Mouse (Mus musculus): ENCODE measurements around the gene Kcnmb4. TPM values are rescaled to one million over a fixed set of nuclear protein-coding genes. Genes with fewer than 3 reads are reported as not detected.

Kcnmb4 gene
- 1 to 10 TPM; 3.0 to 4.5 TPM for total RNA-seq (2021)
- long read RNA-seq, experiment 1, partial matches to known transcripts, result 0 of 5 reads
- long read RNA-seq, experiment 1, other reads (novel, unspliced or antisense), result 2 of 5 reads
- long read RNA-seq, experiment 2, partial matches to known transcripts, result 0 of 2 reads
- long read RNA-seq, experiment 2, other reads (novel, unspliced or antisense), result 0 of 2 reads

DNA sequence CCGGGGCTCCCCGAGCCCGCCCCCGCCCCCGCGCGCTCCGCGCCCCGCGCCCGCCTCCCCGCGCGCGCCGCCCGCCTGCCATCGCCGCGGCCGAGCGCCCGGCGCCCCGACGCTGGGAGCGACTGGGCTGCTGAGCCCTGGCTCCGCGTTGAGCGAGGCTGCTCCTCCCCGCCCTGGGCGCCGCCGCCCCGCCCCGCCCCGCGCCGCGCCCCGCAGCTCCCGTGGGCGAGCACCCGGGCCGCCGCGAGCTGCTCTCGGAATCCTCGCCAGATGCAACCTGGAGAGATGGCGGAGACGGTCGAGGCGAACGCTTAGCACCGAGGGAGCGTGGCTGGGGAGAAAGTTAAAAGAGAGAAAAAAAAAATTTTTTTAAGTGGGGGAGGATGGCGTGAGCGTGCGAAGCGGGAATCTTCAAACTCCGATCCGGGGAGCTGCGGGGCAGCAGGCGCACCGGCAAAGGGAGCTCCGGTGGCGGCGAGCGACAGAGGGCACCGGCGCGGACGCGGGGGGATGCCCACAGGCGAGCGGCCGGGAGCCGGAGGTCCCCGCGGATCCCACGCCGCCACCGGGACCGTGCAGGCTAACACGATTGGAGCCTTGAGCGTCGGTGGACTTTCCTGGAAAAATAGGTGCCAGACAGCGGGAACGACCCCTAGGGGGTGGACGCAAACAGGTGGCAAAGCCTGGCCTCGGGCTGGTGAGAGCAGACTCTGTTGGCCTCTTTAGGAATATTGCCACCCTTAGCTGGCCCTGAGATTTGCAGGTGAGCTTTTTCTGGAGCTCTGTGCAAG, at the start of gene Kcnmb4:
Gene Kcnmb4, minus strand, starts transcription at position 120 of the 791 bp plus-strand sequence.
- DNase-seq (ENCODE audit: low spot score in 2 of 2), result peak in 1 of 2 experiments; percentile 30

DNA sequence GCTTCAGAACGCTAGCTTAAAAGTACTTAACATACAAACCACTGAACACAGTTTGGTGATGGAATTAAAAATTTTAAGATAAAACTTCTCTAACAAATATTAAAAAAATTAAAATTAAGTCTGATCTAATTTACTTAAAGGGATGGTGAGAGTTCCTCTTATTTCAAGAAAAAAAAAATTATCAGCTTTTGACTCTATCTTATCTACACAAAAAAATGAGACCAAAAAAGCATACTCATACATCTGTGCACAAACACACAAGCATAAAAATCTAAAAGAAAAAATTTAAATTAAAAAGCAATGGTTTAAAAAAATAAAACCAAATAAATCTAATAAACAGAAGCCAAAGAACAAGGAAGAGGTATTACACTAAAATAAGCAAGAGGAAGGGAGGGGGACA, 45.9 kb upstream of the Kcnmb4 start:
- no peak for DNase-seq (ENCODE audit: low spot score in 2 of 2)

DNA sequence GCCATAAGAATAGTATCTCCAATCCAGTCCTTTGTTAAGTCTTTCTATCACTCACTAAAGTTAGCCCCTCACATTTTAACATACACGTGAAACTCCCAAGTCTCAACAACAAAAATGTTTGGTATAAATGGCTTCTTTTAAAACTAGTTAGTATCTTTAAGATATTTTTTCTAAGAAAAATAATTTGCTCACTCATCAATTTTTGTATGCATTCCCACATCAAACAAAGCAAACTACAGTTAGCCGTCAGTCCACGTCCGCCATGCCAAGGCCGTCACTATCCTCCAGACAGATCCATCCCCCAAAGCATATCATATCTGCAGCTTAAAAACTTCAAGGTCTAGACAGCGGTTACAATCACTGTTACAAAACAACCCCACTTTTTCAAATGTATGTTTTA, 41.9 kb upstream of the Kcnmb4 start:
- DNase-seq (ENCODE audit: low spot score in 2 of 2), result no peak

DNA sequence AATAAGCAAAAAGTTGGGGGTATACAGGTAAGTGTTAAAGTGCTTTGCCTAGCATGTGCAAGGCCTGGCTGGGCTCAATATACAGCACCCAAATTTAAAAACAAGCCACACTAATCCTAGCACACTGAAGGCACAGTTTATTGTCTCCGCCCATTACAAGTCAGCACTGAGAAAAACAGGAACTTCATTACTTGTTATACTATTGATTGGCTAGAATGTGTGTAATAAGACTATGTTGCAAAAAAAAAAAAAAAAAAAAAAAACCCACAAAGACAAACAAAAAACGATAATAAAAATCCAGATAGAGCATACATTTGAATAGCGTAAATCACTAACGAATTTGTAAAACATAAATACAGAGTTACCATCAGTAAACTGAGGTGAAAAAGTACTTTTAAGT, 41.5 kb upstream of the Kcnmb4 start:
- DNase-seq (ENCODE audit: low spot score in 2 of 2), result no peak

GRCm38 (mm10) chr10:116513254-116513635, 39.6 kb upstream of the Kcnmb4 start:
- no peak for DNase-seq (ENCODE audit: low spot score in 2 of 2)

DNA sequence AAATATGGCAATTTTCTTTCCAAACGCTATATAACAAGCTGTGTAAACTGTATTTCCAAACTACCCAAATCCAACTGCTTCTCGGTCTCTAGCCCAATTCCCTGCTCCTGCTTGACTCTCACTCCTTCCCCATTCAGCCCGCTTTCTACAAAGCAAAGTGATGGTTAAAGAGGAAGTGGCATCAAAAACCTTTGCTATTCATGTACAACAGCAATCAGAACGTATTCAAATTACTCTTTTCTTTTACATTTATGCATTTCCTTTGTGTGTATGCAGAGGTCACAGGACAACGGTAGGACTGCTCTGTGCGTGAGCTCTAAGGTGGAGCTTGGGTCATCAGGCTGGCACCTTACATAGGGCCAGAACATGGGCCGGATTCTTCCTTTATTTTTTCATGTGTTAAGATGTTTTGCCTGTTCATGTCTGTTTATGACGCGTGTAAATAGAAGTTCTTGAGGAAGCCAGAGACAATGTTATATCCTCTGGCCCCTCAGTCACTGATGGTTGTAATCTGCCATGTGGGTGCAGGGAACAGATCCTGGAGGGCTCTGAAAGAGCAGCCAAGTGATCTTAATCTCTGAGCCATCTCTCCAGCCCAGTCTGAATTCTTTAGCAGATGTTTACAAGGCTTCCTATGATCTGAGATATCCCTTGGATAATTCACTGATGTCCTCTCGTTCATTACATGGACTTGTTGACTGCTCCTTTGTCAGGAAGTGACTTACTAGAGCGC, 39.0 kb upstream of the Kcnmb4 start:
- no peak for DNase-seq (ENCODE audit: low spot score in 2 of 2)

GRCm38 (mm10) chr10:116505303-116506014, 31.8 kb upstream of the Kcnmb4 start:
- DNase-seq (ENCODE audit: low spot score in 2 of 2), result no peak

DNA sequence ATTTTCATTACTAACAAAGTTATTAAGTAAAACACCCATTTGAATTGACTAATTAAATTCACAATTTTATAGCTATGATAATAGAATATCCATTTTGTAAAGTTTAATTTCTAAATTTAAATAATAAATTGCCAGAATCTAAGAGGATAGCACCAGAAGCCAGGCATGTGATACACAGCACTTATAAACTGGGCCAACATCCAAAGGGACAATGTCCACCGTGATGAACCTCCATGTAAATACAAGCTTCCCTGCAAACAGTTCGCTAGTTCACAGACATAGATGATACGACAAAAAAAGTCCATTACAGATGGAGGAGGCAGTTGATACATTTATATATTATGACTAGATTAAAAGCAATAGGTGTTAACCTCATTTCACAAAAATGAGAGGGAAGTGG, 19.1 kb upstream of the Kcnmb4 start:
- no peak for DNase-seq (ENCODE audit: low spot score in 2 of 2)

GRCm38 (mm10) chr10:116486895-116487747, 13.4 kb upstream of the Kcnmb4 start:
- no peak for DNase-seq (ENCODE audit: low spot score in 2 of 2)

DNA sequence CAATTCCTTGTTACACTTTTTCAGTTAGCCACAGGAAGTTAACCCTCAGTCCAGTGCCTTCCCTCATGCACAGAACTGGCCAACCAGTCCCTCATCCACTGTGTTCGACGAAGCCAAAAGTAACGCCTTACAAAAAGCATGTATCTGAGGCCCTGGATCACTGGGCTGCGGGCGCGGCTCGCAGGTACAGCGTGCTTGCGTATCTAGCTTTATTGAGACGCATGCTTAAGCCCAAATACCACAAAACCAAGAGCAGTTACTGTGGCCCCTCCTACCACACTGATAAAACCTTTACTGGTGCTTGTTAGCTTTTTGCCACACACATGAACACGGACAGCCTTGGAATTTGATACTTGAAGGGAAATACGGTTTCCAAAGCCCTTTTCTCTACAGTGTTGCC, 8.2 kb upstream of the Kcnmb4 start:
- DNase-seq (ENCODE audit: low spot score in 2 of 2), result no peak

DNA sequence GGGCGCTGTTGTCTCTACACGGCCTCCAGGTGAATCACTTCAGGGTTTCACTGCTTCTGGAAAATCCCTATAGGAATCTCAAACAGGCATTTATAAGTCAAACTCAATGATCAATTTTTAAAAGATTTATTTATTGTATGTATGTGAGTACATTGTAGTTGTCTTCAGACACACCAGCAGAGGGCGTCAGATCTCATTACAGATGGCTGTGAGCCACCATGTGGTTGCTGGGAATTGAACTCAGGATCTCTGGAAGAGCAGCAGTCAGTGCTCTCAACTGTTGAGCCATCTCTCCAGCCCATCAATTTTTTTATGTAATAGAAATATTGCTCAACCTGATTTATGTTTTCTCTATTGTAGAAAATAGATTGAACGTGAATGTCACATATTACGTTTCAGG, 7.3 kb upstream of the Kcnmb4 start:
- no peak for DNase-seq (ENCODE audit: low spot score in 2 of 2)

GRCm38 (mm10) chr10:116476559-116476958, 2.9 kb upstream of the Kcnmb4 start:
- DNase-seq (ENCODE audit: low spot score in 2 of 2), result no peak

DNA sequence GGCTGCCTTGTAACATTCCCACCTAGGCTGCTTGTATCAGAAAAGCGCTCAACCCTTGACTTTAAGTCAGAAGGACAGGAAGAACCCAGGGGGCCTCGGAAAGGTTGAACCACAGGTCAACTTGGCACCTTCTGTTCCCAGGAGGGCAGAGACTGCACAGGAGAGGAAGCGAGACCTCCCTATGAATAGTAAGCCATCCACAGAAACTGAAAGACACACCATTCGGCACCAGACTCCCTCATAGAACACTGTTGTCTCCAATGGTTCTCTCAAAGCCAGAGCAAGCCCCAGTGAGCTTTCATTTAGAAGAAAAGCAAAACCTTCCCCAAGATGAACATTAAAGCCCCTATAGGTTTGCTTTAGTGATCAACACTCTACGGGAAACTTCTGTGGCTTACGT, 2.0 kb upstream of the Kcnmb4 start:
- no peak for DNase-seq (ENCODE audit: low spot score in 2 of 2)

DNA sequence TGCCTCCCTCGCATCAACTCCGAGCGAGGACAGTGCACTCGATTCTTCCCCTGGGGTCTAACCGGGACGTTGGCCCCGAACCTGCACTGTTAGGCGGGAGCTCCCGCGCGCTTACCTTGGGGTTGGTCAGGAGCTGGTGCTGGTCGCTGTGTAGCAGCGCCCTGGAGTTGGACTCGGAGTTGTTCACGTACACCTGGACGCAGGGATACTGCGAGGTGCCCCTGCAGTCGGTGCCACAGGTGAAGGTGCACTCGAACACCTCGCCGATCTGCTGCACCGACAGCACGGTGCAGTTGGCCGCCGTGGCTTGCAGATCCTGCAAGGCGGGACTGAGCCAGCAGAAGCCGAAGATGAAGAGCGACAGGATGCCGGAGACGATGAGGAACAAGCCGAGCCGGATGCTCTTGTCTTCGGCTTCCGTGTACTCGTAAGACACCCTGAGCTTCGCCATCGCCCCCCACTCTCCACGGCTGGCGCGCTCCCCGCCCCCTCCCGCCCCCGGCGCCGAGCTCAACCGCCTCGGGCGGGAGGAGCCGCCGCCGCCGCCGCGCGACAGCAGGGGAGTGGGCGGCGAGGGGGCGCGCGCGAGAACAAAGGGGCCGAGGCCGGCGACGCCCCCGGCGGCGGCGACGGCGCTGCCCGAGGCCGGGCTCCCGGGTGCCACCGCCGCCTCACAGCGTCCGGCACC, 463 bp downstream of the Kcnmb4 start:
- no peak for DNase-seq (ENCODE audit: low spot score in 2 of 2)

- no peak for DNase-seq (ENCODE audit: low spot score in 2 of 2)
Measured at GRCm38 (mm10) chr10:116472579-116472978, 1.1 kb downstream of the Kcnmb4 start.

DNA sequence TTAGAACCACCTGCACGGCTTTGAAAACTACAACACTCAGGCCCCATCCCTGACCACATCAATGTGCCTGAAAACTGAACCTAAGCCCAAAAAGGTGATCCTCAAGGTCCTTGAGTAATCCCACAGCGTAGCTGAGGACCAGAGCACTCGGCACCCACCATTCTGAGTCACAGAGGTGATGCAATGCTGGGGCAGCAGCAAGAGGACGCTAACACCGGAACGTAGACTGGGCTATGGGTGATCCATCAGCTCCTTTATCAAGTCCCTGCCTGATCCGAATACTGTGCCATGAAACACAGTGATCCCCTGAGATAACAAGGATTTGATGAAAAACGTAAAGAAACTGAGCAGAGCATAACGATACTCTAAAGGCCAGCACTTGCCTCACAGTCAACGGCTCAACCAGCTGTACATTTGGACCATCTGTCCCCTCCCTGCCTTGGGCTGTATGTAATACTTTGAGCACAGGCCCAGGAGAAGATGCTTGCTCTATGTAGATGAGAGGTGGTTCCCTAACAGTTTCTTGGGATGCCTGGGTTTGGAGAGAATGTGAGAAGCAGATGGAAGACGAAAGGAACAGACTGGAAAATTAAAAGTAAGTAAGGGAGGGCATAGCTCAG, 3.3 kb downstream of the Kcnmb4 start:
- no peak for DNase-seq (ENCODE audit: low spot score in 2 of 2)

DNA sequence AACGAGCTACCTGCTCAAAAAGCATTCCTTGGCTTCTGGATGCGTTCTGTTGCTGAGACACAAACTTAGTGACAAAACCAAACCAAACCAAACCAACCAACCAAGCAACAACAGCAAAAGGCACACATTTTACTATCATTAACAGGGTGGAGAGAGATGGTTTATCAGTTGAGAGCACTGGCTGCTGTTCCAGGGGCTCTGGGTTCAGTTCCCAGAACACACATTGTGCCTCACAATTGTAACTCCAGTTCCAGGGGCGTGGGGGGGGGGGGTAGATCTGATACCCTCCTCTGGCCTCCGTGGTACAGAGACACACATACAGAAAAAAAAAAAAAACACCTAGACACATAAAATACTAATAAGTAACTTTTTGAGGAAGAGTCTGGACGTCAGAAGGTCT, 5.6 kb downstream of the Kcnmb4 start:
- no peak for DNase-seq (ENCODE audit: low spot score in 2 of 2)

GRCm38 (mm10) chr10:116463753-116464345, 9.8 kb downstream of the Kcnmb4 start:
- no peak for DNase-seq (ENCODE audit: low spot score in 2 of 2)

- DNase-seq (ENCODE audit: low spot score in 2 of 2), result no peak
Measured at GRCm38 (mm10) chr10:116461443-116461842, 12.2 kb downstream of the Kcnmb4 start.

Measured in gastrocnemius, postnatal 4 days (tissue).